Mouse (Mus musculus) embryonic fibroblast, embryonic 13.5 days (primary cell): Measurements from ENCODE around the gene Actn4. TPM values are rescaled to one million over a fixed set of nuclear protein-coding genes. Genes with fewer than 3 reads are reported as not detected.

Experiments
- H3K27ac ChIP-seq: 2 replicates; pipeline ENCODE4 v1.5.1; 2012; ENCODE audit warnings: low read length, control low read depth, inconsistent platforms; ENCODE audit not compliant: insufficient read depth
- H3K4me1 ChIP-seq: 2 replicates; pipeline ENCODE4 v1.6.1; 2011; ENCODE audit warnings: low read length; ENCODE audit not compliant: control insufficient read depth, insufficient read depth
- H3K4me3 ChIP-seq: 2 replicates; pipeline ENCODE4 v1.5.1; 2011; ENCODE audit warnings: mild to moderate bottlenecking, control low read depth, low read length; ENCODE audit not compliant: insufficient read depth
- CTCF ChIP-seq: IDR thresholded peaks from 2 replicates; pipeline ENCODE4 v1.5.1; 2011; ENCODE audit warnings: mild to moderate bottlenecking, control low read depth, low read length, moderate library complexity, borderline replicate concordance; ENCODE audit not compliant: insufficient read depth
- POLR2A ChIP-seq: IDR thresholded peaks from 2 replicates; pipeline ENCODE4 v1.6.1; 2011; ENCODE audit warnings: low read depth, mild to moderate bottlenecking, control low read depth, low read length, moderate library complexity
- polyA plus RNA-seq: library from polyadenylated mRNA; stranded (reverse); fragments of >200 nt; gene quantifications from 2 replicates; pipeline ENCODE4 v1.2.4, GENCODE M21; 2011; ENCODE audit warnings: low read depth; ENCODE audit not compliant: missing spikeins, insufficient read length

Gene Actn4
- polyA plus RNA-seq, 1 experiment: 446 TPM

DNA sequence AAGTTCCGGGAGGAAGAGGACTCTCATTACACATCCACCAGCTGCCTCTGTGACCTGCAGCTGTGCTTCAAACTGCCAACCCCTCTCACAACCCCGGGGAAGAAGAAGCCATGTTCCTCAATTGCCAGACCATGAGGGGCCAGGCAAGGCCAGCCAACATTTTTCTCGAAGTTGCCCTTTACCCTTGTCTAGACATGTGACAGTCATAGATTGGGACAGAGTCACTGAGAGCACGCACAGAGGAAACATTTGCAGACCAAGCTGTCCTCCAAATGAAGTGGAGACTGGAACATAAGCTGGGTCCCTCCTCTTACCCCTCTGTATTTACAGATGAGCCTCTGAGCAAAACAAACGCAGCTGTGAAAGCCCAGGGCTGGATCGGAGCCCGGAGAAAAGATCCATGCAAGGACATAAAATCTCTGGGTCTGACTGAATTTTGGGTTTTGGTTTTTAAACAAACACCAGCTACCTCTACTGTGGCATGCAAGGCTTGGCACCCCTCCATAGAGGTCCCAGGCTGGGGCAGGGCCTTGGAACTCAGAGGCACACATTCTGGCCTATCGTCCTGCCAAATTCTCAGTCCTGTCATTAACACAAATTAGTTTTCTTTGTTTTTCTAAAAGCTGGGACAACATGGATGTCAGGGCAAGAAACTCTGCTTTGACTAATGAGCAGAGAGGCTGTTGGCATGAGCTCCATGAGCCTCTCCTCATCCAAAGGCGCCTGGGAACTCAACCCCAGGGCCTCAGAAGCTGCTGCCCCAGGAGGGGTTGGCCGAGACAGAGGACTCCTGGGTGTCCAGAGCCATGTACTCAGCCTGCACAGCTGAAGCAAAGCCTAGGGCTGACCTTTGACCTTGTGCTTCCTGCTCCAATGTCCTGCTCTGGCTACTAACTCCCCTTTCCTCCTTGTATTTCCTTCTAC is 44.4 kb downstream of the Actn4 start:
- Histone ChIP-seq H3K27ac (peak overlapping the region; percentile 90), H3K4me1 (peaks cover 42% of the 10 kb centered on the region), H3K4me3 (no peak overlapping the region)
- TF ChIP-seq CTCF (no peak), POLR2A (no peak)

GRCm38 (mm10) chr7:28916491-28916890 is 45.6 kb downstream of the Actn4 start:
- Histone ChIP-seq H3K4me1 (peaks cover 31% of the 10 kb centered on the region), H3K4me3 (no peak overlapping the region), H3K27ac (no peak overlapping the region)
- TF ChIP-seq POLR2A (no peak), CTCF (no peak)

- Histone ChIP-seq H3K4me3 (no peak overlapping the region), H3K27ac (no peak overlapping the region), H3K4me1 (peaks cover 6% of the 10 kb centered on the region; the same call in 1 of the 2 replicates)
- no peak for TF ChIP-seq POLR2A
- TF ChIP-seq CTCF: no peak
Measured at GRCm38 (mm10) chr7:28913171-28913570, 49.0 kb downstream of the Actn4 start.

- Histone ChIP-seq H3K4me1 (0 out of 2 replicates have a peak, but pooled peaks cover 3% of the 10 kb centered on the region), H3K27ac (no peak overlapping the region), H3K4me3 (no peak overlapping the region)
- no peak for TF ChIP-seq POLR2A
- no peak for TF ChIP-seq CTCF
Measured at GRCm38 (mm10) chr7:28911632-28912031, 50.5 kb downstream of the Actn4 start.

DNA sequence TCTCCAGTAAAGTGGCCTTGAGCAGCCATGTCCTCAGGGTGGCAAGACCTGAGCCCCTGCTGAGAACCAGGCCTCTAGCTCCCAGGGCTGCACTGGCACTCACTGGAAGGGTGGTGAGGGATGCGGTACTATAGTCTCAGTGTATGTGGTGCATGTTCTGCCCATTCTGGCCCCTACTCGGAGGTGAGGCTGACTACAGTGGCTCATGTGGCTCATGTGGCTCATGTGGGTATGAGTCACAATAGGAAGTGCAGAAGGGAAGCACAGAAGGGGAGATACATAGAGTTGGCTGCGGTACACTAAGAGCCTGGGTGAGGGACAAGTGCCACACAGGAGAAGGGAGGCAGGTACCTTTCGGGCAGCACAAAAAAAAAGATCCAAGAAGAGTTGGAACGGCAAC is 54.9 kb downstream of the Actn4 start:
- Histone ChIP-seq H3K4me3 (no peak overlapping the region), H3K4me1 (peaks cover 3% of the 10 kb centered on the region; the same call in 1 of the 2 replicates), H3K27ac (no peak overlapping the region)
- no peak for TF ChIP-seq POLR2A
- TF ChIP-seq CTCF: no peak

- H3K4me3 ChIP-seq: no peak overlapping the region
- no peak for TF ChIP-seq CTCF
- no peak for TF ChIP-seq POLR2A
- peak overlapping the region; percentile 23; the same call in 1 of the 2 replicates for H3K27ac ChIP-seq
- H3K4me1 ChIP-seq: peaks cover 5% of the 10 kb centered on the region; the same call in 1 of the 2 replicates
Measured at GRCm38 (mm10) chr7:28903778-28904177, 58.4 kb downstream of the Actn4 start.

- TF ChIP-seq POLR2A: no peak
- no peak for TF ChIP-seq CTCF
- H3K4me3 ChIP-seq: no peak overlapping the region
- H3K27ac ChIP-seq: peak overlapping the region; percentile 23
- H3K4me1 ChIP-seq: peaks cover 2% of the 10 kb centered on the region; the same call in 1 of the 2 replicates
Measured at GRCm38 (mm10) chr7:28902809-28903208, 59.3 kb downstream of the Actn4 start.

DNA sequence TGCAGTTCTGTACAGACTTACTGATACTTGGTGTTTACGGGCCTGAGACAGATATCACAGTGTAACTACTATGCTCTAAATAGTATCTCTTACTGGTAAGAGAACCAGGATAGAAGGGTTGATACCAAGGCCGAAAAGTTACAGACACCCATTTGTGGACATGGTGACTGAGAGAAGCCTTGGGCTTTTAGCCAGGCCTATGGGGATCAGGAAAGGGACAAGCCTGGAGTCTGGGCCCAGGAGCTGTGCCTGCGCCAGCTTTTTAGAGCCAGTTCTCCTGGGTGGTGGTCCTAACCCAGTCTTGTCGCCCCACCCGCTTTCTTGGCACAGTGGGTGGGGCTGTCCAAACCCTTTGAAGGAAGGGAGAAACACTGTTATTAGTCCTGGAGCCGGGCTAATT is 60.0 kb downstream of the Actn4 start:
- H3K4me1 ChIP-seq: peaks cover 2% of the 10 kb centered on the region; the same call in 1 of the 2 replicates
- H3K27ac ChIP-seq: no peak overlapping the region; the same call in 1 of the 2 replicates
- no peak overlapping the region for H3K4me3 ChIP-seq
- TF ChIP-seq POLR2A: no peak
- TF ChIP-seq CTCF: no peak

GRCm38 (mm10) chr7:28901311-28902125 is 60.6 kb downstream of the Actn4 start:
- H3K27ac ChIP-seq: peak overlapping the region; percentile 28; the same call in 1 of the 2 replicates
- H3K4me3 ChIP-seq: no peak overlapping the region
- TF ChIP-seq POLR2A (no peak), CTCF (no peak)
- peaks cover 2% of the 10 kb centered on the region; the same call in 1 of the 2 replicates for H3K4me1 ChIP-seq
